Mouse (Mus musculus) embryonic facial prominence, embryonic 13.5 days (tissue): Measurements from ENCODE around the gene Anks1. TPM values are rescaled to one million over a fixed set of nuclear protein-coding genes. Genes with fewer than 3 reads are reported as not detected.

Experiments
- ATAC-seq: fragments of 200-750 bp; cut with Nextera tagmentation; 2 replicates; pipeline ENCODE4 v1.8.0; 2017; ENCODE audit warnings: low read depth; ENCODE audit not compliant: insufficient number of reproducible peaks, insufficient read depth, low FRiP score, low TSS enrichment
- H3K27ac ChIP-seq: fragments of 300-500 bp; sonication (generic); 2 replicates; pipeline ENCODE4 v1.5.1; 2015; ENCODE audit warnings: moderate library complexity, mild to moderate bottlenecking, inconsistent platforms
- H3K27me3 ChIP-seq: fragments of 300-500 bp; sonication (generic); 2 replicates; pipeline ENCODE4 v1.6.1; 2015; ENCODE audit warnings: mild to moderate bottlenecking, inconsistent platforms
- H3K36me3 ChIP-seq: fragments of 300-500 bp; sonication (generic); 2 replicates; pipeline ENCODE4 v1.6.1; 2015; ENCODE audit warnings: mild to moderate bottlenecking, inconsistent platforms
- H3K4me1 ChIP-seq: fragments of 300-500 bp; sonication (generic); 2 replicates; pipeline ENCODE4 v1.6.1; 2015; ENCODE audit warnings: inconsistent platforms
- H3K4me2 ChIP-seq: fragments of 300-500 bp; sonication (generic); 2 replicates; pipeline ENCODE4 v1.6.1; 2015; ENCODE audit warnings: moderate library complexity, mild to moderate bottlenecking, inconsistent platforms
- H3K4me3 ChIP-seq: fragments of 300-500 bp; sonication (generic); 2 replicates; pipeline ENCODE4 v1.5.1; 2015; ENCODE audit warnings: mild to moderate bottlenecking, inconsistent platforms
- H3K9ac ChIP-seq: fragments of 300-500 bp; sonication (generic); 2 replicates; pipeline ENCODE4 v1.6.1; 2015; ENCODE audit warnings: mild to moderate bottlenecking, inconsistent platforms
- H3K9me3 ChIP-seq: fragments of 300-500 bp; sonication (generic); 2 replicates; pipeline ENCODE4 v1.6.1; 2016; ENCODE audit warnings: inconsistent platforms
- WGBS: fragments of 180-500 bp; shearing (Covaris S2); methylation state at CpG from one replicate; pipeline ENCODE4 v1.1.7; 2015; ENCODE audit warnings: mixed read lengths; 5-methylcytosine and 5-hydroxymethylcytosine counted together
- polyA plus RNA-seq: library from polyadenylated mRNA; unstranded; fragments of >200 nt; fragmentation: Nextera tagmentation; extraction: Ambion mirVana; gene quantifications from 2 replicates; pipeline ENCODE4 v1.2.1, GENCODE M21; 2015

The Anks1 gene
- polyA plus RNA-seq, 1 experiment from 2014 or later, result 13.4 TPM

GRCm38 (mm10) chr17:28104416-28104815, 195.3 kb downstream of the Anks1 start:
- Histone ChIP-seq H3K4me1 (peaks cover 15% of the 10 kb centered on the region), H3K4me3 (no peak overlapping the region), H3K27ac (no peak overlapping the region), H3K36me3 (no peaks in the 10 kb centered on the region), H3K9me3 (no peaks in the 10 kb centered on the region), H3K27me3 (no peaks in the 10 kb centered on the region), H3K9ac (no peak overlapping the region), H3K4me2 (no peak overlapping the region)
- WGBS, result 74% methylated on average over 6 of the region's 6 CpGs
- ATAC-seq, result no peak

GRCm38 (mm10) chr17:28106352-28106751, 197.2 kb downstream of the Anks1 start:
- Histone ChIP-seq H3K27me3 (no peaks in the 10 kb centered on the region), H3K4me3 (no peak overlapping the region), H3K9ac (no peak overlapping the region), H3K4me1 (peaks cover 23% of the 10 kb centered on the region), H3K36me3 (no peaks in the 10 kb centered on the region), H3K27ac (no peak overlapping the region), H3K9me3 (no peaks in the 10 kb centered on the region), H3K4me2 (no peak overlapping the region)
- 77% methylated on average over 6 of the region's 6 CpGs for WGBS
- no peak for ATAC-seq

GRCm38 (mm10) chr17:28107275-28107674, 198.2 kb downstream of the Anks1 start:
- 25% methylated on average over 14 of the region's 14 CpGs for WGBS
- ATAC-seq, result no peak
- Histone ChIP-seq H3K4me3 (no peak overlapping the region), H3K27ac (no peak overlapping the region), H3K27me3 (no peaks in the 10 kb centered on the region), H3K4me1 (peaks cover 14% of the 10 kb centered on the region), H3K9ac (no peak overlapping the region), H3K9me3 (no peaks in the 10 kb centered on the region), H3K36me3 (no peaks in the 10 kb centered on the region), H3K4me2 (no peak overlapping the region)

- Histone ChIP-seq H3K36me3 (no peaks in the 10 kb centered on the region), H3K4me3 (no peak overlapping the region), H3K27ac (no peak overlapping the region), H3K9ac (no peak overlapping the region), H3K4me1 (peaks cover 30% of the 10 kb centered on the region), H3K4me2 (no peak overlapping the region), H3K27me3 (no peaks in the 10 kb centered on the region), H3K9me3 (no peaks in the 10 kb centered on the region)
- 87% methylated on average over 8 of the region's 8 CpGs for WGBS
- ATAC-seq, result no peak
Observed at GRCm38 (mm10) chr17:28112266-28112665, 203.2 kb downstream of the Anks1 start.

Other genes starting within 250 kb of the Anks1 start
- 0.28 TPM in 1 of 2 replicates, not detected in the other for gene Spdef, start 180.4 kb upstream of the Anks1 start, polyA plus RNA-seq
- 18.3 and 20.2 TPM in 2 replicates for gene D17Wsu92e, start 88.7 kb upstream of the Anks1 start, polyA plus RNA-seq
- gene Snrpc, start 71.2 kb upstream of the Anks1 start, polyA plus RNA-seq, result 326 and 362 TPM in 2 replicates
- 6.5 and 7.1 TPM in 2 replicates for gene Uhrf1bp1, start 52.9 kb upstream of the Anks1 start, polyA plus RNA-seq
- gene Taf11, start 538 bp downstream of the Anks1 start, polyA plus RNA-seq, result 89.6 and 90.4 TPM in 2 replicates
- gene Tcp11, start 171.3 kb downstream of the Anks1 start, polyA plus RNA-seq, result 1.9 and 2.1 TPM in 2 replicates
- 9.4 and 10.1 TPM in 2 replicates for gene Scube3, start 232.8 kb downstream of the Anks1 start, polyA plus RNA-seq